Mouse (Mus musculus): ENCODE data around the gene D630036H23Rik. TPM values are rescaled to one million over a fixed set of nuclear protein-coding genes. Genes with fewer than 3 reads are reported as not detected.

Gene D630036H23Rik
- 0.61 to 1.1 TPM in 2 of 4 replicates, not detected in the others for total RNA-seq (2023; ENCODE audit: inconsistent age)

GRCm38 (mm10) chr12:36381441-36382340 lies at the start of gene D630036H23Rik, which contains the start of gene Ispd:
Gene D630036H23Rik (minus strand): TSS chr12:36382181.
Gene Ispd (plus strand): TSS chr12:36381450.

Other genes starting within 250 kb of the D630036H23Rik start
- 23.5 to 26.4 TPM (median 24.2 TPM) in 4 replicates for gene Ankmy2, start 225.1 kb downstream of the D630036H23Rik start, total RNA-seq (2023; ENCODE audit: inconsistent age)
- gene Bzw2, start 224.1 kb downstream of the D630036H23Rik start, total RNA-seq (2023; ENCODE audit: inconsistent age) = 99.9 to 107 TPM (median 102 TPM) in 4 replicates
- gene Lrrc72, start 128.8 kb downstream of the D630036H23Rik start, total RNA-seq (2023; ENCODE audit: inconsistent age) = not detected in 4 replicates
- gene Sostdc1, start 68.0 kb downstream of the D630036H23Rik start, total RNA-seq (2023; ENCODE audit: inconsistent age) = not detected in 4 replicates
- 12.0 to 13.8 TPM (median 12.2 TPM) in 4 replicates for gene Ispd, start 731 bp downstream of the D630036H23Rik start, total RNA-seq (2023; ENCODE audit: inconsistent age)